18 mouse cellular contexts compared by ENCODE assay signal in genomic region chr8:34225011-34225890, GRCm38 (mm10).
DNase-seq lines count a peak whose midpoint lies in the region; ATAC-seq and TF ChIP-seq lines count a peak whose summit lies in the region.
"Had no signal": no experiment of that assay in that cellular context is flagged by ENCODE, and none has a peak within 500 bp of the region (broad histone marks: within the 10 kb centered on the region; RNA-seq: fewer than 3 reads in every experiment).

No protein-coding gene starts in this region.

- H3K79me2 ChIP-seq in heart, adult 2 months (replicated peaks; ENCODE audit: control insufficient read depth, insufficient read depth, low read length) = no peaks in the 10 kb centered on the region

- TF ChIP-seq EP300 in heart, adult 2 months (IDR thresholded peaks at IDR 0.05; ENCODE audit: insufficient read depth, low read depth, low read length) = no peak

- H3K27ac ChIP-seq in heart, embryonic 12.5 days (ENCODE audit: poor library complexity, severe bottlenecking) = no peak overlapping the region
- no peak overlapping the region for H3K27ac ChIP-seq in heart, adult 2 months
- no peak overlapping the region for H3K27ac ChIP-seq in testis, adult 2 months (ENCODE audit: control insufficient read depth, insufficient read depth, low read depth, low read length)
- H3K27ac ChIP-seq in intestine, embryonic 16.5 days (ENCODE audit: low read length) = no peak overlapping the region
- no peak overlapping the region for H3K27ac ChIP-seq in midbrain, embryonic 16.5 days (ENCODE audit: low read length)
- H3K27ac ChIP-seq: embryonic facial prominence, embryonic 12.5 days; hindbrain, embryonic 10.5 days; limb, embryonic 12.5 days; liver, embryonic 15.5 days; midbrain, embryonic 10.5 days had no signal

- WGBS in heart, embryonic 12.5 days = 37% methylated on average over 17 of the region's 17 CpGs
- WGBS in heart, adult 2 months = 60% methylated on average over 17 of the region's 17 CpGs
- WGBS in intestine, embryonic 16.5 days = 53% methylated on average over 17 of the region's 17 CpGs
- WGBS in midbrain, embryonic 16.5 days = 70% methylated on average over 17 of the region's 17 CpGs

- no peaks in the 10 kb centered on the region for H3K9me3 ChIP-seq in heart, embryonic 12.5 days (replicated peaks)
- no peaks in the 10 kb centered on the region for H3K9me3 ChIP-seq in intestine, embryonic 16.5 days (ENCODE audit: control insufficient read depth, low read length)
- H3K9me3 ChIP-seq in midbrain, embryonic 16.5 days (replicated peaks; ENCODE audit: control insufficient read depth, low read length, poor library complexity, severe bottlenecking) = no peaks in the 10 kb centered on the region
- H3K9me3 ChIP-seq: embryonic facial prominence, embryonic 12.5 days; hindbrain, embryonic 10.5 days; limb, embryonic 12.5 days; liver, embryonic 15.5 days; midbrain, embryonic 10.5 days had no signal

- no peaks in the 10 kb centered on the region for H3K27me3 ChIP-seq in heart, embryonic 12.5 days (replicated peaks)
- H3K27me3 ChIP-seq in heart, adult 2 months (ENCODE audit: control insufficient read depth, insufficient read depth, low read length) = no peaks in the 10 kb centered on the region
- H3K27me3 ChIP-seq in testis, adult 2 months (ENCODE audit: control insufficient read depth, insufficient read depth, low read length) = no peaks in the 10 kb centered on the region
- no peaks in the 10 kb centered on the region for H3K27me3 ChIP-seq in intestine, embryonic 16.5 days (replicated peaks; ENCODE audit: control insufficient read depth, insufficient read depth, low read length)
- H3K27me3 ChIP-seq in midbrain, embryonic 16.5 days (ENCODE audit: control insufficient read depth, insufficient read depth, low read depth, low read length) = no peaks in the 10 kb centered on the region
- H3K27me3 ChIP-seq: embryonic facial prominence, embryonic 12.5 days; liver, embryonic 15.5 days had no signal

- TF ChIP-seq CTCF in heart, adult 2 months (IDR thresholded peaks at IDR 0.05) = no peak
- no peak for TF ChIP-seq CTCF in testis, adult 2 months (IDR thresholded peaks at IDR 0.05; ENCODE audit: control insufficient read depth, insufficient read depth, insufficient replicate concordance, low read depth, low read length)

- peaks cover 29% of the 10 kb centered on the region for H3K4me1 ChIP-seq in heart, embryonic 12.5 days (replicated peaks)
- H3K4me1 ChIP-seq in heart, adult 2 months (ENCODE audit: control insufficient read depth, insufficient read depth, low read length) = peaks cover 1% of the 10 kb centered on the region; the same call in 1 of the 2 replicates
- no peaks in the 10 kb centered on the region for H3K4me1 ChIP-seq in testis, adult 2 months (ENCODE audit: control insufficient read depth, insufficient read depth, low read length)
- peaks cover 4% of the 10 kb centered on the region; the same call in 1 of the 2 replicates for H3K4me1 ChIP-seq in intestine, embryonic 16.5 days (ENCODE audit: control insufficient read depth, insufficient read depth, low read length)
- no peaks in the 10 kb centered on the region for H3K4me1 ChIP-seq in midbrain, embryonic 16.5 days (ENCODE audit: control insufficient read depth, insufficient read depth, low read length)
- H3K4me1 ChIP-seq: embryonic facial prominence, embryonic 12.5 days; limb, embryonic 12.5 days; liver, embryonic 15.5 days; midbrain, embryonic 10.5 days had no signal

- H3K4me3 ChIP-seq in heart, embryonic 12.5 days = no peak overlapping the region
- H3K4me3 ChIP-seq in heart, adult 2 months = no peak overlapping the region
- peak overlapping the region; percentile 61 for H3K4me3 ChIP-seq in testis, adult 2 months (ENCODE audit: control insufficient read depth, low read depth, low read length)
- no peak overlapping the region for H3K4me3 ChIP-seq in intestine, embryonic 16.5 days (ENCODE audit: low read length)
- no peak overlapping the region for H3K4me3 ChIP-seq in midbrain, embryonic 16.5 days (ENCODE audit: low read depth, low read length)
- H3K4me3 ChIP-seq: embryonic facial prominence, embryonic 12.5 days; hindbrain, embryonic 10.5 days; limb, embryonic 12.5 days; liver, embryonic 15.5 days; midbrain, embryonic 10.5 days had no signal

- H3K4me2 ChIP-seq in heart, embryonic 12.5 days = no peak overlapping the region
- H3K4me2 ChIP-seq in intestine, embryonic 16.5 days (ENCODE audit: low read depth, low read length) = no peak overlapping the region
- H3K4me2 ChIP-seq in midbrain, embryonic 16.5 days (ENCODE audit: low read length) = no peak overlapping the region
- H3K4me2 ChIP-seq: embryonic facial prominence, embryonic 12.5 days; limb, embryonic 12.5 days; liver, embryonic 15.5 days had no signal

- no peaks in the 10 kb centered on the region for H3K36me3 ChIP-seq in heart, embryonic 12.5 days
- no peaks in the 10 kb centered on the region; the same call in 1 of the 2 replicates for H3K36me3 ChIP-seq in heart, adult 2 months (ENCODE audit: control insufficient read depth, insufficient read depth, low read length)
- no peaks in the 10 kb centered on the region for H3K36me3 ChIP-seq in testis, adult 2 months (ENCODE audit: control insufficient read depth, insufficient read depth, low read length)
- no peaks in the 10 kb centered on the region for H3K36me3 ChIP-seq in intestine, embryonic 16.5 days (ENCODE audit: control insufficient read depth, insufficient read depth, low read length)
- no peaks in the 10 kb centered on the region for H3K36me3 ChIP-seq in midbrain, embryonic 16.5 days (ENCODE audit: control insufficient read depth, insufficient read depth, low read length)
- H3K36me3 ChIP-seq: embryonic facial prominence, embryonic 12.5 days; hindbrain, embryonic 10.5 days; limb, embryonic 12.5 days; liver, embryonic 15.5 days; midbrain, embryonic 10.5 days had no signal

- DNase-seq in adrenal gland, adult 2 months = peak; percentile 7
- DNase-seq in adrenal gland, postnatal 4 days (ENCODE audit: low spot score in 2 of 2) = no peak
- DNase-seq in heart, adult 2 months = no peak
- no peak for DNase-seq in testis, postnatal 10 days (ENCODE audit: low spot score)
- DNase-seq: cerebellum, adult 11 months; kidney, postnatal 14 days; right cerebral cortex, postnatal 14 days; thymus, postnatal 36 days had no signal

- intact Hi-C loops in heart, adult 2 months (cut with DNase I) = no loop called here

- peak; percentile 42; the same call in 1 of the 2 replicates for ATAC-seq in heart, embryonic 12.5 days (ENCODE audit: insufficient number of reproducible peaks, low FRiP score)
- peak; percentile 26; the same call in 1 of the 2 replicates for ATAC-seq in intestine, embryonic 16.5 days
- ATAC-seq in midbrain, embryonic 16.5 days = no peak
- ATAC-seq: inflammation-experienced regulatory T-cells, adult 6 months had no signal

- TF ChIP-seq POLR2A in heart, adult 2 months (IDR thresholded peaks at IDR 0.05; ENCODE audit: insufficient read depth, low read depth, low read length) = no peak
- no peak for TF ChIP-seq POLR2A in testis, adult 2 months (IDR thresholded peaks at IDR 0.05; ENCODE audit: control insufficient read depth, low read depth, low read length)

- no peak overlapping the region for H3K9ac ChIP-seq in heart, embryonic 12.5 days
- no peak overlapping the region for H3K9ac ChIP-seq in heart, adult 2 months (ENCODE audit: low read depth, low read length)
- no peak overlapping the region for H3K9ac ChIP-seq in intestine, embryonic 16.5 days (ENCODE audit: low read depth, low read length)
- no peak overlapping the region for H3K9ac ChIP-seq in midbrain, embryonic 16.5 days (ENCODE audit: low read depth, low read length)
- H3K9ac ChIP-seq: embryonic facial prominence, embryonic 12.5 days; limb, embryonic 12.5 days; liver, embryonic 15.5 days had no signal
